Mouse (Mus musculus) MEL (cell line): Measurements from ENCODE around the gene Dnph1. TPM values are rescaled to one million over a fixed set of nuclear protein-coding genes. Genes with fewer than 3 reads are reported as not detected.

Source experiments
- DNase-seq: peaks from one replicate; pipeline ENCODE4 v3.0.0; 2011; ENCODE audit warnings: low read depth, low spot score
- H3K27ac ChIP-seq: 2 replicates; pipeline ENCODE4 v1.5.1; 2012; ENCODE audit warnings: low read depth, mild to moderate bottlenecking, control low read depth, low read length, moderate library complexity; ENCODE audit not compliant: control insufficient read depth
- H3K27me3 ChIP-seq, 2 experiments: fragments of 150-350 bp in 1 of 2; sonication (generic) in 1 of 2; 2 replicates each; pipeline ENCODE4 v1.6.1; 2012; ENCODE audit warnings: low read length in 2 of 2, mild to moderate bottlenecking in 2 of 2, improper control_type of control experiment in 1 of 2, moderate library complexity in 1 of 2; ENCODE audit not compliant: insufficient read depth in 2 of 2, control insufficient read depth in 1 of 2
- H3K36me3 ChIP-seq, 2 experiments: 2 replicates each; pipeline ENCODE4 v1.6.1; 2012 to 2014; ENCODE audit warnings: low read length in 2 of 2, improper control_type of control experiment in 1 of 2, inconsistent platforms in 1 of 2, mild to moderate bottlenecking in 1 of 2; ENCODE audit not compliant: insufficient read depth in 2 of 2, control insufficient read depth in 1 of 2
- H3K4me1 ChIP-seq, 2 experiments: fragments of 150-350 bp in 1 of 2; sonication (generic) in 1 of 2; 2 replicates each; pipeline ENCODE4 v1.6.1; 2012; ENCODE audit warnings: low read length in 2 of 2, improper control_type of control experiment in 1 of 2, mild to moderate bottlenecking in 1 of 2; ENCODE audit not compliant: insufficient read depth in 2 of 2, control insufficient read depth in 1 of 2
- H3K4me3 ChIP-seq, 2 experiments: fragments of 150-350 bp in 1 of 2; sonication (generic) in 1 of 2; 2 replicates each; pipeline ENCODE4 v1.5.1; 2012; ENCODE audit warnings: low read depth in 2 of 2, low read length in 2 of 2, mild to moderate bottlenecking in 2 of 2, moderate library complexity in 2 of 2, control low read depth in 1 of 2, improper control_type of control experiment in 1 of 2; ENCODE audit not compliant: control insufficient read depth in 1 of 2, insufficient read depth in 1 of 2
- H3K79me2 ChIP-seq: 2 replicates; pipeline ENCODE4 v1.6.1; 2012; ENCODE audit warnings: mild to moderate bottlenecking, low read length, moderate library complexity; ENCODE audit not compliant: control insufficient read depth, poor library complexity, insufficient read depth
- H3K9ac ChIP-seq: 2 replicates; pipeline ENCODE4 v1.6.1; 2012; ENCODE audit warnings: low read depth, mild to moderate bottlenecking, control low read depth, low read length, moderate library complexity; ENCODE audit not compliant: control insufficient read depth, poor library complexity, severe bottlenecking
- H3K9me3 ChIP-seq: fragments of 150-350 bp; sonication (generic); replicated peaks from 2 replicates; pipeline ENCODE4 v1.6.1; 2012; ENCODE audit warnings: mild to moderate bottlenecking, low read length, improper control_type of control experiment, moderate library complexity; ENCODE audit not compliant: insufficient read depth
- CHD2 ChIP-seq: IDR thresholded peaks from 2 replicates; pipeline ENCODE4 v1.6.1; 2011; ENCODE audit warnings: low read length, improper control_type of control experiment
- CTCF ChIP-seq, 3 experiments: IDR thresholded peaks in 2 of 3; conservative IDR thresholded peaks in 1 of 3; 2 replicates each; pipeline ENCODE4 v1.5.1; 2011 to 2012; ENCODE audit warnings: low read length in 3 of 3, low read depth in 2 of 3, mild to moderate bottlenecking in 2 of 3, improper control_type of control experiment in 1 of 3, inconsistent platforms in 1 of 3, mixed read lengths in 1 of 3, moderate library complexity in 1 of 3; ENCODE audit not compliant: control insufficient read depth in 1 of 3, insufficient read depth in 1 of 3, poor library complexity in 1 of 3, severe bottlenecking in 1 of 3
- EP300 ChIP-seq, 2 experiments: IDR thresholded peaks; 2 replicates each; pipeline ENCODE4 v1.6.1; 2011; ENCODE audit warnings: improper control_type of control experiment in 2 of 2, low read length in 2 of 2, low read depth in 1 of 2, mild to moderate bottlenecking in 1 of 2
- GATA1 ChIP-seq: IDR thresholded peaks from 2 replicates; pipeline ENCODE4 v1.6.1; 2011; ENCODE audit warnings: low read depth, low read length, improper control_type of control experiment
- JUND ChIP-seq: IDR thresholded peaks from 2 replicates; pipeline ENCODE4 v1.6.1; 2011; ENCODE audit warnings: low read depth, mild to moderate bottlenecking, improper control_type of control experiment, low read length
- MEF2A ChIP-seq: IDR thresholded peaks from 2 replicates; pipeline ENCODE4 v1.6.1; 2014; ENCODE audit warnings: low read depth, mild to moderate bottlenecking, inconsistent platforms, low read length, improper control_type of control experiment; ENCODE audit not compliant: poor library complexity, insufficient replicate concordance, severe bottlenecking; ENCODE audit errors: extremely low read depth
- MXI1 ChIP-seq: IDR thresholded peaks from 2 replicates; pipeline ENCODE4 v1.6.1; 2011; ENCODE audit warnings: mild to moderate bottlenecking, low read depth, low read length, improper control_type of control experiment
- MYC ChIP-seq: IDR thresholded peaks from 2 replicates; pipeline ENCODE4 v1.6.1; 2011; ENCODE audit warnings: low read depth, mild to moderate bottlenecking, low read length, improper control_type of control experiment, moderate library complexity
- NRF1 ChIP-seq: IDR thresholded peaks from 2 replicates; pipeline ENCODE4 v1.6.1; 2014; ENCODE audit warnings: low read depth, mild to moderate bottlenecking, inconsistent platforms, low read length, improper control_type of control experiment, moderate library complexity; ENCODE audit not compliant: poor library complexity, insufficient read depth, severe bottlenecking
- RAD21 ChIP-seq: IDR thresholded peaks from 2 replicates; pipeline ENCODE4 v1.6.1; 2011; ENCODE audit warnings: mild to moderate bottlenecking, low read depth, low read length, improper control_type of control experiment
- SIN3A ChIP-seq: IDR thresholded peaks from 2 replicates; pipeline ENCODE4 v1.6.1; 2012; ENCODE audit warnings: low read length, improper control_type of control experiment, inconsistent platforms
- SMC3 ChIP-seq: IDR thresholded peaks from 2 replicates; pipeline ENCODE4 v1.6.1; 2011; ENCODE audit warnings: low read depth, low read length, improper control_type of control experiment
- TAL1 ChIP-seq: IDR thresholded peaks from 2 replicates; pipeline ENCODE4 v1.6.1; 2012; ENCODE audit warnings: mild to moderate bottlenecking, inconsistent platforms, low read length, moderate library complexity, mixed read lengths
- TBP ChIP-seq: IDR thresholded peaks from 2 replicates; pipeline ENCODE4 v1.8.0; 2011; ENCODE audit warnings: low read depth, low read length, improper control_type of control experiment
- TCF12 ChIP-seq: IDR thresholded peaks from 2 replicates; pipeline ENCODE4 v1.6.1; 2014; ENCODE audit warnings: low read depth, mild to moderate bottlenecking, inconsistent platforms, low read length, improper control_type of control experiment, moderate library complexity
- USF2 ChIP-seq, 2 experiments: IDR thresholded peaks; 2 replicates each; pipeline ENCODE4 v1.6.1; 2011 to 2012; ENCODE audit warnings: improper control_type of control experiment in 2 of 2, low read length in 2 of 2, borderline replicate concordance in 1 of 2, inconsistent platforms in 1 of 2, low read depth in 1 of 2, mild to moderate bottlenecking in 1 of 2; ENCODE audit not compliant: insufficient read depth in 1 of 2
- ZMIZ1 ChIP-seq: IDR thresholded peaks from 2 replicates; pipeline ENCODE4 v1.6.1; 2012; ENCODE audit warnings: low read depth, mild to moderate bottlenecking, inconsistent platforms, low read length, improper control_type of control experiment, moderate library complexity
- ZNF384 ChIP-seq: IDR thresholded peaks from 2 replicates; pipeline ENCODE4 v1.6.1; 2012; ENCODE audit warnings: low read depth, mild to moderate bottlenecking, inconsistent platforms, low read length, improper control_type of control experiment
- polyA plus RNA-seq, 2 experiments: library from polyadenylated mRNA; stranded (reverse) in 1 of 2; unstranded in 1 of 2; fragments of >175 nt in 1 of 2; fragments of >200 nt in 1 of 2; gene quantifications; 2 replicates each; pipeline versions ENCODE4 v1.2.1 to v1.2.4; 2012; ENCODE audit warnings: low replicate concordance in 2 of 2, low read depth in 1 of 2; ENCODE audit not compliant: insufficient read length in 2 of 2, insufficient read depth in 1 of 2, missing spikeins in 1 of 2
- total RNA-seq: library from RNA; depleted of rRNA; stranded (reverse); fragments of 300-350 nt; gene quantifications from 2 replicates; pipeline ENCODE4 v1.2.3, GENCODE M21; 2012

The Dnph1 gene
- total and polyA plus RNA-seq, 3 experiments, result 40.8 to 86.5 TPM; not detected in 1

DNA sequence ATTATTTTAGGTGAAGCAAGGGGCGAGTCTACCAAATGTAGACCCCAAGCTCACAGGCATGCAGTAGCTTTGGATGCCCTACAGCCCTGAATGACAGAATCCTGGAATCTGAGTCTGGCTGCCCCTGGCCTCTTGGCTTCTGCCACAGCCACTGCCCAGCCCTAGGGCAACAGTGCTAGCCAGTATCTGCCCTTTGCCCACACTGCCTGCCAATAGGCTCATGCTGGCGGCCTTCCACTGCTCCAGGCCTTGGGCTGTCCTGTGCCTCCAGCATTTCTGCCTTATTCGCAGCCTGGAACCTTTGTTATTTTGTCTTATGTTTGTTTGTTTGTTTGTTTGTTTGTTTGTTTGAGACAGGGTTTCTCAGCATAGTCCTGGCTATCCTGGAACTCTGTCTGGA is 9.1 kb downstream of the Dnph1 start:
- Histone ChIP-seq H3K79me2 (no peaks in the 10 kb centered on the region), H3K9ac (no peak overlapping the region), H3K36me3 (no peaks in the 10 kb centered on the region), H3K27ac (no peak overlapping the region), H3K27me3 (no peaks in the 10 kb centered on the region)
- no peak for DNase-seq
- TF ChIP-seq ZNF384, result no peak
- no peak for TF ChIP-seq NRF1
- TF ChIP-seq EP300 (IDR thresholded peaks at IDR 0.05; ENCODE audit: low read depth in 1 of 2, low read length in 2 of 2), result no peak
- TF ChIP-seq TAL1, result no peak
- no peak for TF ChIP-seq CHD2
- no peak for TF ChIP-seq SIN3A
- no peak for TF ChIP-seq CTCF (IDR thresholded peaks at IDR 0.05 in 2 of 3, conservative IDR thresholded peaks at IDR 0.05 in 1 of 3; ENCODE audit: control insufficient read depth in 1 of 3, insufficient read depth in 1 of 3, low read depth in 2 of 3, low read length in 3 of 3, poor library complexity in 1 of 3, severe bottlenecking in 1 of 3)
- TF ChIP-seq MYC, result no peak
- TF ChIP-seq JUND, result no peak
- no peak for TF ChIP-seq TBP
- no peak for TF ChIP-seq ZMIZ1
- TF ChIP-seq TCF12, result no peak
- TF ChIP-seq, all 39 proteins: peak for 0
- Histone ChIP-seq H3K4me1 (0 out of 4 replicates have a peak, but pooled peaks cover 0 to 3% of the 10 kb centered on the region in 2 experiments), H3K9me3 (no peaks in the 10 kb centered on the region), H3K4me3 (no peak overlapping the region)

DNA sequence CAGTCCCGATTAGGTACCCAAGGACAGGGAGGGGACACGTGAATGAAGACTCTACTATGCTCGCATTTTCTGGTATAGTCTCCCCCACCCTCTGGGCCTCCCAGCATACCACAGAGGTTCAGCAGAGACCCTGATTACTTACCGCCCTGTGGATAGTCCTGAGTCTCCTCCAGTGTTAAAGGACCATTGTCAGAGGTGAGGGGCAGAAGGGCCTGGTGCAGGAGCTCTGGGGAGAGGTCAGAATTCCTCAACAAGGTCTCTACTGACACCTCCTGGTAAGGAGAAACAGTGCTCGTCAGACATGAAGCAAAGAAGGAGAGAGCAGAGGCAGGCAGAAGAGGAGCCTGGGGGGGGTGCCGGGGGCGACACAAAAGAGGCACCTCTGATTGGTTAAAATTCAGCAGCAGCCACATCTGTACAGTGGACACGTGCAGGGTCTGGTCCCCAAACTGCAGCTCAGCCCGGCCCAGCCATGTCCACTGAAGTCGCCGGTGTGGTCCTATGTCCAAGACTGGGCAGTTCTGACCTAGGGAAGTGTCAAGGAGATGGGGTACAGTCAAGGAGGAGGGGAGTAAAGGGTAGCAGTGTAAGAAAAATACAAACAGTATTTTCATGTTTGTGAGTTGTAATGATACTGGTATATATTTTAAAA is 14.7 kb downstream of the Dnph1 start:
- 0 out of 4 replicates have a peak, but pooled peaks cover 0 to 3% of the 10 kb centered on the region in 2 experiments for H3K4me1 ChIP-seq
- no peak overlapping the region for H3K9ac ChIP-seq
- no peak overlapping the region for H3K4me3 ChIP-seq
- no peaks in the 10 kb centered on the region for H3K9me3 ChIP-seq
- H3K36me3 ChIP-seq, result no peaks in the 10 kb centered on the region
- TF ChIP-seq TCF12 (no peak), RAD21 (peak; percentile 51), MEF2A (no peak), ZMIZ1 (no peak), USF2 (IDR thresholded peaks at IDR 0.05; ENCODE audit: borderline replicate concordance in 1 of 2, insufficient read depth in 1 of 2, low read depth in 1 of 2, low read length in 2 of 2) (no peak), MXI1 (no peak), CTCF (IDR thresholded peaks at IDR 0.05 in 2 of 3, conservative IDR thresholded peaks at IDR 0.05 in 1 of 3; ENCODE audit: control insufficient read depth in 1 of 3, insufficient read depth in 1 of 3, low read depth in 2 of 3, low read length in 3 of 3, poor library complexity in 1 of 3, severe bottlenecking in 1 of 3) (peak; percentile 5 to 53 (median 25); a peak in 3 of 6 replicates), SMC3 (peak; percentile 33; the same call in 1 of the 2 replicates), GATA1 (no peak)
- no peak overlapping the region for H3K27ac ChIP-seq
- no peak for DNase-seq
- no peaks in the 10 kb centered on the region for H3K27me3 ChIP-seq
- H3K79me2 ChIP-seq, result no peaks in the 10 kb centered on the region
